Mouse (Mus musculus) heart, adult 2 months (tissue): ENCODE results near the gene Sulf2.

Experiments used
- CTCF ChIP-seq: fragments of 200-600 bp; IDR thresholded peaks from 2 replicates; pipeline ENCODE4 v1.8.1; 2022; ENCODE audit warnings: antibody characterized with exemption, mild to moderate bottlenecking, moderate library complexity
- EP300 ChIP-seq: fragments of 200-500 bp; IDR thresholded peaks from 2 replicates; pipeline ENCODE4 v1.6.1; 2011; ENCODE audit warnings: low read depth, low read length, control low read depth; ENCODE audit not compliant: insufficient read depth
- POLR2A ChIP-seq: fragments of 200-500 bp; IDR thresholded peaks from 2 replicates; pipeline ENCODE4 v1.6.1; 2011; ENCODE audit warnings: mild to moderate bottlenecking, low read depth, low read length, control low read depth; ENCODE audit not compliant: insufficient read depth

DNA sequence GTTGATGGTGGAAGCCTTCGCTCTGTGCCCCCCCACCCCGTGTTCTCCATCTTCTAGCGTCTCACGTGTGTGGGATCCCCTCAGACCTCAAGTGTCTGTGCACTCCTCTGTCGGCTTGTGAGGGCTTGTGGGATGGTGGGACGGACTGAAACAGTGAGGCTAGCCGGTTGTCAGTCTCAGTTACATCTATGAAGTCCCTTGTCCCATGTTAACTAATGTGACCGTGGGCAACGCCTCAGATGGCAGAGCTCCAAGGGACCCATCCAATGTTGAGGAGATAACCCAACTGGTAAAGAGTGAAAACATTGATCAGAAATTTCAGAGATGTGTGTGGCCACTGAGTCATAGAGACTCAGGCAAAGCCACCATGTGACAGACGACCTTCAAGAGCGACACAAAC lies 33.7 kb upstream of the Sulf2 start:
- TF ChIP-seq CTCF: no peak
- no peak for TF ChIP-seq EP300
- TF ChIP-seq POLR2A: no peak
